Mouse (Mus musculus) G1E (cell line): ENCODE measurements around the gene Gm14406. TPM values are rescaled to one million over a fixed set of nuclear protein-coding genes. Genes with fewer than 3 reads are reported as not detected.
"Not testable (repeated sequence)": the region's sequence is repeated elsewhere in the genome, so short reads cannot be mapped to it uniquely, and the experiment has no call there.

Experiments
- ATAC-seq: 2 replicates; pipeline ENCODE4 v1.8.0; 2016; ENCODE audit warnings: mild to moderate bottlenecking; ENCODE audit not compliant: insufficient number of reproducible peaks, poor library complexity, low FRiP score, severe bottlenecking; ENCODE audit errors: extremely low read depth
- DNase-seq: peaks from one replicate; pipeline ENCODE4 v3.0.0; 2012; ENCODE audit warnings: low spot score
- H3K27me3 ChIP-seq: 2 replicates; pipeline ENCODE4 v1.6.1; 2012; ENCODE audit warnings: mild to moderate bottlenecking, low read length, inconsistent platforms; ENCODE audit not compliant: insufficient read depth
- H3K36me3 ChIP-seq: replicated peaks from 2 replicates; pipeline ENCODE3; 2012; ENCODE audit warnings: mild to moderate bottlenecking, inconsistent platforms
- H3K4me1 ChIP-seq: 2 replicates; pipeline ENCODE4 v1.6.1; 2012; ENCODE audit warnings: low read depth, low read length, inconsistent platforms, mixed read lengths; ENCODE audit not compliant: insufficient read depth
- H3K4me3 ChIP-seq: 2 replicates; pipeline ENCODE4 v1.5.1; 2012; ENCODE audit warnings: low read depth, mild to moderate bottlenecking, inconsistent platforms, low read length, moderate library complexity, mixed read lengths
- H3K9me3 ChIP-seq: replicated peaks from 2 replicates; pipeline ENCODE4 v1.6.1; 2012; ENCODE audit warnings: inconsistent platforms
- CTCF ChIP-seq: IDR thresholded peaks from 2 replicates; pipeline ENCODE4 v1.5.1; 2012; ENCODE audit warnings: low read depth, low read length, inconsistent platforms, mixed read lengths
- GATA1 ChIP-seq: IDR thresholded peaks from 2 replicates; pipeline ENCODE4 v1.6.1; 2012; ENCODE audit warnings: borderline replicate concordance, low read length, inconsistent platforms, mixed read lengths
- GATA2 ChIP-seq: IDR thresholded peaks from 2 replicates; pipeline ENCODE4 v1.6.1; 2012; ENCODE audit warnings: low read depth, low read length, inconsistent platforms, borderline replicate concordance
- POLR2AphosphoS5 ChIP-seq: IDR thresholded peaks from 2 replicates; pipeline ENCODE4 v1.6.1; 2012; ENCODE audit warnings: low read depth, low read length, inconsistent platforms; ENCODE audit not compliant: insufficient replicate concordance
- TAL1 ChIP-seq: conservative IDR thresholded peaks from 2 replicates; pipeline ENCODE4 v1.6.1; 2012; ENCODE audit warnings: low read depth, low read length, inconsistent platforms, mixed read lengths
- polyA plus RNA-seq: library from polyadenylated mRNA; stranded (reverse); fragments of >175 nt; gene quantifications from 2 replicates; pipeline ENCODE4 v1.2.3, GENCODE M21; 2012
- total RNA-seq, 2 experiments: library from RNA; stranded (forward) in 1 of 2; stranded (reverse) in 1 of 2; fragments of 200-1000 nt in 1 of 2; fragments of >200 nt in 1 of 2; fragmentation: Nextera tagmentation in 1 of 2; gene quantifications; 2 replicates each; pipeline ENCODE4 v1.2.3; 2014 to 2017

The Gm14406 gene
- total RNA-seq (2014; fragmentation: Nextera tagmentation) (not detected in 2 replicates), total RNA-seq (2017) (0.41 TPM in 1 of 2 replicates, not detected in the other), polyA plus RNA-seq (not detected in 2 replicates)

DNA sequence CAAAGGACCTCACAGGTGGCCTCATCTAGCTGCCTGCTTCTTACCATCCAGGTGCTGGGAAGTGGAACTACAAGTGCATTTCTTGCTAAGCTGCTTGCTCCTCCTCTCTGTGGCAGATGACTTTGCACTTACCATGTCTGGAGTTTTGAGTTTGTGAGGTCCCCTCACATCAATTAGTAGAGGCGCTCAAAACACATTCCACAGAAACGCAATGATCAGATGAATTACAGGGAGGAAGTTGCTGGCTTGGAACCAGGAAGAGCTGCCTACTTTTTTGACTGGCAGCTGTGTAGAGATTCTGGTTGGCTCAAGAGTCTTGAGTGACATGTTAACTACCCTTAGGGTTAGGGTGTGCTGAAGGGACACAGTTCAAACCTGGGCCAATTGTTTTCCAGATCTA, at the start of gene Gm14406:
Gene Gm14406, minus strand, starts transcription at position 213 of the 400 bp plus-strand sequence.
- H3K4me1 ChIP-seq, H3K9me3 ChIP-seq, H3K27me3 ChIP-seq, H3K4me3 ChIP-seq, H3K36me3 ChIP-seq, ATAC-seq, DNase-seq: not testable (repeated sequence)

GRCm38 (mm10) chr2:177575141-177575540, 2.9 kb downstream of the Gm14406 start:
- H3K4me3 ChIP-seq, H3K36me3 ChIP-seq, H3K4me1 ChIP-seq, ATAC-seq, H3K9me3 ChIP-seq, DNase-seq, H3K27me3 ChIP-seq: not testable (repeated sequence)

DNA sequence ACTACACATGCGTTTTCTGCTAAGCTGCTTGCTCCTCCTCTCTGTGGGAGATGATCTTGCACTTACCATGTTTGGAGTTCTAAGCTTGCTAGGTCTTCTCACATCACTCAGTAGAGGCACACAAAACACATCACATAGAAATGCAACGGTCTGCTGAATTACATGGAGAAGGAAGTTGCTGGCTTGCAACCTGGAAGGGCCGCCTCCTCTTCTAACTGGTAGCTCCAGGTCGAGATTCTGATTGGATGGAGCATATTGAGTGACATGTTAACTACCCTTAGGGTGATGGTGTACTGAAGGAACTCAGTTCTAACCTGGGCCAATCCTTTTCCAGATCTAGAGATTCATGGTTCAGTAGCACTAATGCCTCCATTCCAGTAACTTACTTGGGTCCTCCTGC, 18.6 kb downstream of the Gm14406 start:
- not testable (repeated sequence) for H3K4me1 ChIP-seq, DNase-seq, H3K27me3 ChIP-seq, H3K36me3 ChIP-seq, ATAC-seq, H3K9me3 ChIP-seq, H3K4me3 ChIP-seq

GRCm38 (mm10) chr2:177555261-177555660, 22.7 kb downstream of the Gm14406 start:
- not testable (repeated sequence) for H3K4me1 ChIP-seq, H3K27me3 ChIP-seq, H3K9me3 ChIP-seq, H3K36me3 ChIP-seq, ATAC-seq, DNase-seq, H3K4me3 ChIP-seq

DNA sequence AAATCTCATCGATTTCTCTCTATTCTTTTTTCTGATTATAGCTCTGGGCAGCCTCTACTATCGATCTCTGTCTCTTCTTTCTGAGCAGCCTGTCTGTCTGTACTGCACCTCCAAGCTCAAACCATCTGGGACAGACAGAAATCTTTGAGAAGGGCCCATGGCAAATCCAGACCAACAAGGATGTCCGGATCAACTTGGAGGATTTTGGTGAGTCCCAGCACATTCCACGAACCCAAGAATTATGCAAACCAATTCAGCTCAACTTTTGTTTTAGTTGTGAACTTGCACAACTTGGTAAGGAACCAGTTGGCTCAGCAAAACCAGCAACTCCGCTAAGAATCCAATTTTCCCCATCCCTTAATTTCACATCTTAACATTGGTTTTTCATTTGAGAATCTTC, 40.3 kb downstream of the Gm14406 start:
- ATAC-seq, H3K27me3 ChIP-seq, H3K4me1 ChIP-seq, H3K9me3 ChIP-seq, DNase-seq, H3K36me3 ChIP-seq, H3K4me3 ChIP-seq: not testable (repeated sequence)

GRCm38 (mm10) chr2:177537141-177537540, 40.9 kb downstream of the Gm14406 start:
- H3K36me3 ChIP-seq, H3K4me3 ChIP-seq, ATAC-seq, H3K4me1 ChIP-seq, DNase-seq, H3K27me3 ChIP-seq, H3K9me3 ChIP-seq: not testable (repeated sequence)

GRCm38 (mm10) chr2:177535876-177536275, 42.1 kb downstream of the Gm14406 start:
- Histone ChIP-seq H3K9me3 (no peaks in the 10 kb centered on the region; the same call in 1 of the 2 replicates), H3K4me1 (no peaks in the 10 kb centered on the region), H3K4me3 (no peak overlapping the region), H3K27me3 (no peaks in the 10 kb centered on the region), H3K36me3 (no peaks in the 10 kb centered on the region)
- TF ChIP-seq POLR2AphosphoS5 (no peak), GATA2 (no peak), TAL1 (no peak), GATA1 (no peak), CTCF (no peak)
- ATAC-seq (no peak), DNase-seq (no peak)

DNA sequence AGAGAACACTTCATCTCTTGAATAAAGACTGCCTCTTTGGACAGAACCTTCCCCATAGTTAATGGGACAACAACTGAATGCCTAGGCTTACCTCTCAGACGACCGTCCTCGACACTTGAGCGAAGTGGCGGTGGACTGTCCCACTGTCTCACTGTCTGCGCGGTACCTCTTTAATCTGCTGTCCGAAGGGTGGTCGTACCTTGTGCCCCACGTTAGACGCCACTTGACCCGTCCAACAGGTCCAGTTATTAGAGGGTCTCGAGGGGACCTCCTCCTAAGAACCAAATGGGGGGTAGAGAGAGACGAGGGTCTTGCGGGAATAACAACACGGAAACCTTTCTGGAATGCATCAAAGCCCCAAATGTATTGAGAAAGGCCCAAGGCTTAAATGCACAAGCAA, 53.8 kb downstream of the Gm14406 start:
- not testable (repeated sequence) for H3K4me1 ChIP-seq, ATAC-seq, H3K4me3 ChIP-seq, H3K27me3 ChIP-seq, DNase-seq, H3K36me3 ChIP-seq
- peaks cover 13% of the 10 kb centered on the region for H3K9me3 ChIP-seq

GRCm38 (mm10) chr2:177523674-177524073, 54.3 kb downstream of the Gm14406 start:
- H3K9me3 ChIP-seq, result peaks cover 13% of the 10 kb centered on the region
- H3K36me3 ChIP-seq, DNase-seq, ATAC-seq, H3K27me3 ChIP-seq, H3K4me3 ChIP-seq, H3K4me1 ChIP-seq: not testable (repeated sequence)
